Mouse (Mus musculus) right cerebral cortex, adult 2 months (tissue): ENCODE data around the gene Vps16.

Source experiments
- DNase-seq, 2 experiments: peaks; one replicate each; pipeline ENCODE4 v3.0.0; 2021 to 2022; ENCODE audit warnings: low spot score in 2 of 2

Vps16 gene

DNA sequence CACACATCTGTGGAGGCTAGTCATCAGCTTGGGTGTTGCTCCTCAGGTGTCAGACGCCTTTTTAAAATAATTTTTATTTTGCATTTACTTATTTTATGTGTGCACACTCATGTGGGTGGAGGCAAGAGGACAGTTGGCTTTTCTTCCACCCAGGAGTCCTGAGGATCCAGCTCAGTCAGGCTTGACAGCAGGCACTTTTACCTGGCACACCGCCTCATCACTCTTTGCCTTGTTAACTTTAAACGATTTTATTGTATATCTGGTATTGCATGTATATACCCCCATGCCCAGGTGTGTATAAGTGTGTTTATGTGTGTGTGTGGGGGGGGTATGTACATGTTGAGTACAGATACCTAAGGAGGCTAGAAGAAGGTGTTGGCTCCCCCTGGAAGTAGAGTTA is 33.7 kb downstream of the Vps16 start:
- DNase-seq, result no peak

DNA sequence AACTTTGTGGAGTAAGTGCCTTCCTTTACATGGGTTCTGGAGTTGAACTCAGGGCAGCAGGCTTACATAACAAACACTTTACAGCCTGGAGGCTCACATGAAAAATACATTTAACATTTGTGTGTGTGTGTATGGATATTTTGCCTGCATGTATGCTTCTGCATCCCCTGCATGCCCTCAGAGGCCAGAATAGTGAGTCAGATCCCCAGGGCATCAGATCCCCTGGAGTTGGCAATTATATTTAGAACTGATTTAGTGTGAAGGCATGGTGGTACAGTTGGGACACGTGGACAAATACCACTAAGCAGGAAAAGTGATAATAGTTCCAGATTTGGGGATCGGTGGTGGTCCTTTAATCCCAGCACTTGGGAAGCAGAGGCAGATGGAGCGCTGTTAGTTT is 35.4 kb downstream of the Vps16 start:
- no peak for DNase-seq

DNA sequence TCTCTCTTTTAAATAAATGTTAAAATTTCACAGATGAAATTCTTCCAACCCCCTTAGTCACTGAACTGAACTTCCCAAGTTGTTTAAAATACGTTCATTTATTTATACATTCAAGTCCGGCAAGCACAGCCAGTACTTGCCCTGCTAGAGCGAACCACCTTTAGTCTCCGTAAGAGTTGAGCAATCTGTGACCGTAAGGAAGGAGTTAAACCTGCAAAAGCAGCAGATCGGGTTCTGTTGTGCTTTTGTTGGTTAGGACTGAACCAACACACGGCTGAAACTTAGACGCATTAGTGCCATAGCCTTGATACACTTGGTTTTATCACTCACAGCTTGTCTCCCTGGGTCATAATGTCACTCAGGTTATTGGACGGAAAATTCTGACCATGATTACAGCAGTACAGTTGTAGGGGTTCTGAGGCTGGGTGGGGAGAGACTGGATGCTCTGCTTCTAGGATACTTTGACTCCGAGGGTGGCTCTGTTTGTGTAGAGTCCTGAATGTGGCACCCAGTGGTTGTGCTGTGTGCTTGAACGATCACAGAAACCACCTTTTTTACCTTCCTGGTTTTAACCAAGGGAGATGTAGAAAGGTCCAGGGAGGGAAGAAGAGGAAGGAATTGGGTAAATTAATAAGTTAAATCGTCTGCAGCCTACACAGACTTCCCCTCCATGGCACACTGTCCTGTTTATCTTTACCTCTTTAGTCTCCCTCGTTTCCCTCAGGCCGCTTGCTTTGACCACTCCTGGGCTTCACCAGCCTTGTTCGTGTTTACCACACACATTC is 37.3 kb downstream of the Vps16 start:
- DNase-seq, result no peak

DNA sequence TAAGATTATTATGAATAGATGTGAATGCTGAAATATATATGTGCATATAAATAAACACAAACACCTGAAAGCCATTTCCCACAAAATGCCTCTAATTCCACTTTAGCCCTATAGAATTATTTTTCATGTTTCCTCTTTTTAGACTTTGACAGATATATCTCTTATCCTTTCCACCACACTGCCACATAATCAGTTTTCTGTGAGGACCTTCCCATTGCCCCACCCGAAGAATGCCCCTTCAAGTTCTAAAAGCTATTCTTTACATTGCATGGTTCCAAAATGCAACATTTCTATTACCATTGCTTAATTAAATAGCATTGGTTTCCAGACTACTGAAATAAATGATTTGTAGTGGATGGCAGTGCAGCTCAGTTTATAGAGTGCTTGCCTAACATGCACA is 42.3 kb downstream of the Vps16 start:
- DNase-seq, result no peak

DNA sequence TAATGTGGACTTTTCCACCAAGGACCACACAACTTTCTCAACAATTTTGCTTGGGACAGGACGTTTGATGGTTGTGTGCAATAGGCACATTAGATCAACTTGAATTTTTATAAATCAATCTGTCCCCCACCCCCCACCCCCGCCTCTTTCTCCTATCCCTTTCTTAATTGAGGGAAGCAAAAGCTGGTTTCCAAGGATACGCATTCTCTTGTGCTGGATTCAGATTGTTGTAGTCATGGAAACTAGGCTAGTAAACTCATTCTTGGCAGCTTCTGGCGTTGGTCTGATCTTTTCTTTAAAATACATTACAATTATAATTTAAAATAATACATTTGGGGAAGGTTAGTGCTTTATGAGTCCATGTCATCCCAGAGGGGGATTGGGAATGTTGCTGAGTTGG is 45.2 kb downstream of the Vps16 start:
- DNase-seq, result no peak

DNA sequence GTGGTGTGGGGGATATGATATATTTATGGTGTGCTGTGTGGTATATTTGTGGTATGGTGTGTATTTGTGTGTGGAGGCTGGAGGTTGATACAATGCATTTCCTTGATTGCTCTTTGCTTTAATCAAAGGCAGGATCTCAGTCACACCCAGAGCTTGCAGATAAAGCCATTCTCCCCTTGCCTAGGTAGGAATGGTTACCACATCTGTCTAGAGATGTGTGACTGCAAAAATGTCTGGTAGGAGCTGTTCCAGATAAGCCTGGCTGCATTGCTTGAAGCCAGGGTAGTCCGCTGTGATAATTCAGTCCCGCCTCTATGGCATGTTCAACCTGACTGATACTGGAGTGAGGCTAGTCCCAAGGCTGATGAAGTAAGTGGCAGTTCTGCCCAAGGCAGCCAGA is 45.8 kb downstream of the Vps16 start:
- DNase-seq, result no peak

DNA sequence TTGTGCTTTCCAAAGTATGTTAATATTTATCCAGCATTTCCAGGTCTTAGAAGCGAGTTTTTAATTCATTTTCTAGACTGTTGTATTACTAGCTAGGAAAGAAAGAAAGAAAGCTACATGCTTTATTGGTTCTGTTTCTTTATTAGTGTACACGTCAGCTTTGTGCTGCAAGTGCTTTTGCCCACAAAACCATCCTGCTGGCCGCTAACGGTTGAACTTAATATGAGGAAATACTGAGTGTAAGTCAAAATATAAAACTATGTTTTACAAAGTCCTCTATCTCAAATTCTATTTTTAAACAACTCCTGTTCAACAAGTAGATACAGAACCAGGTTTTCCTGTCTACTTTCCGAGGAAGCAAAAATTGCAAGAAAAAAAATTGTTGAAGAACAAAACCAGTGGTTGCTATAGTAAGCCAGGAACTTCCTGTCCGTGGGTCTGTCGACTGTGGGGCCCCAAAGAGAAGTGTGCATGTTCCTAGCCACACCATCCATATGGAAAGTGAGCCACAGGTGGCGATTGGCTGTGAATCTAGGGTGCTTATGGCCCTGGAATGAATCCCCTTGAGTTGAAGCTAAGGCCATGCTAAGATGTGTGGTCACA is 48.9 kb downstream of the Vps16 start:
- no peak for DNase-seq

DNA sequence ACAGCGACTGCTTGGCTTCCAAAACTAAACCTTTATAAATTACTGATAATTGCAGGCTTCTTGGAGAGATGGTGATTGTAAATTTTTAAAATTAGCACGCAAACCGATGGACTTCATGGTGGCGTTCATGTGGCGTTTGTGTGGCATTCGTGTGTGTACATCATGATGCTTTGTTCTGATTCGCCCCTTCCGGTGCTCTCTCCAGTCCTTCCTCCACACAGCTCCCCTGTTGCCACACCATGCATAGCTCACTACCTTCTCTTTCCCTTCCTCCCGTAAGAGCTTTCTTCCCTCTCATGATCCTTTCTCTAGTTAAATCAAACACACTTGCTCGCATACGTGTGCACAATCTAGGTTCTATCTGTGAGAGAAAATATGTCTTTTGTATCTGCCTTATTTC is 51.6 kb downstream of the Vps16 start:
- DNase-seq, result no peak

DNA sequence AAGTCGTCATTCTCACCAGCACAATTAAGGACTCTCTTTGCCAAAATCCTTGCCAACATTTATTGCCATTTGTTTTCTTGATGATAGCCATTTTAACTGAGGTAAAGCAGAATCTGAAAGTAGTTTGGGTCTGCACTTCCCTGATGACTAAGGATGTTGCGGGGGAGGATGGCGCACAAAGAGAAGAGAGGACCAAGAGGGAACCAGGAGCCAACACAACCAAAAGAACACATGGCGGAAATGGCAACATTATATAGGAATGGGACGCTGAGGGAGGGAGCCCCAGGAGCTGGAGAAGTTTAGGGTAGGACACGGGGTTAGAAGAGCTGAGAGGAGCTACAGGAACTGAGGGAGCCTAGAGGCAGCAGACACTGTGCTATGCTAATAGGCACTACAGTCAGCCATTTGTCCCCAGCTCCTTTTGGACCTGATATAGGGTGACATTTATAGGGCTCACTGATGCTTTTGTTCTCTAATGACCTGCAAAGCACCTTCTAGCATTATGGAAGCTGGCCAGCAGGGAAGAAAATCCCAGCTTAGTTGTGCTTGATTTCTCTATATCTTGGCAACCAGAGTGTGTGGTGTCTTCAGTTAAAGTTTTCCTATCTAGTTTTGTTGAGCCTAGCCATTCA is 52.6 kb downstream of the Vps16 start:
- DNase-seq, result no peak

DNA sequence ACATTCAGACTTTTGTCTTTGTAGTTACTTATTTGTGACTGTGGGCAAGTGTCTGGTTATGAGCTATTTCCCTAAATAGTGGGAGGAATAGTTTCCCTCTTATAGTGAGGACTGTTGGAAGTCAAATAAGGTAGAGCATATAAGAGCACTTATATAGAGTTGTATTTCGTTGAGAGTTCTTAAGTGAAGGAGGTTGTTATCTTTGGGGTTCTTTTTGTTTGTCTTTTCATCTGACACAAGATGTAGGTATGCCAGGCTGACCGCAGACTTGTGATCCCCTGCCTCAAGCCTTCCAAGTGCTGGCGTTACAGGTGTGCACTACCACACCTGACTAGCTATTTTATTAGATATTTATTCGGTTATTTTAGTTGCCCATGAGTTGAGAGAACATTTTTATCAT is 58.0 kb downstream of the Vps16 start:
- no peak for DNase-seq

DNA sequence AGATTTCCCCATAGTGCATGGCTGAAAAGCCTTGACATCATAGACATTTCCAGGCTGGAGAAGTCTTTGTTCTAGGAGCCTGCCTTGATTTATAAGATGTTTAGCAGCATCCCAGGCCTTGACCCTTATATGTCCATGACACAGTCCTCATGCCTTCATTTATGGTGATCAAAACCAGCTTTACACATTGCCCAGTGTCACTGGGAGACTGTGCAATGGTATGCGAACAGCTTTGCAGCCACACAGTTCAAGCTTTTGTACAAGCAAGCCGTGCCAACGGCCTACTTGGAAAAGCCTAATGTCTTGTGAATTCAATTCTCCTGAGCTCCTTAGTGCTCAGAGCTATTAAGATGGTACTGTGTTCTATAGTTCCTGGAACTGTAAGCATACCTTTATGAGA is 58.6 kb downstream of the Vps16 start:
- DNase-seq, result no peak

DNA sequence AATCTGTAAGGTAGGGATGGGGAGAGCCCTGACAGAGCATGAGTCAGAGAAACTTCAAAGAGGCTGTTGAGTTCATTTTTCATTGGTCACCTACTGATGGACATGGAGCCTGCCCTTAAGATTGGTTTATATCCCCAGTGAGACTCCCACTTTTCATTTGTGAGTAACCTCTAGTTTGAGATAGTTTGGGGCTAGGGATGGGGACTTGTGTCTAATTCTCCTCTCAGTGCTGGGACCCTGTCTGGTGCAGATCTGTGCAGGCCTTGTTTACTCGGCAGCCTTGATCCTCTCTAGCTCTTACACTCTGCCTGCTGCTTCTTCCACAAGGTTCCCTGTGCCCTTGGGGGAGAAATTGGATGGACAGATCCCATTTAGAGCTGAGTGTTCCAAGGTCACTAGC is 60.1 kb downstream of the Vps16 start:
- no peak for DNase-seq

DNA sequence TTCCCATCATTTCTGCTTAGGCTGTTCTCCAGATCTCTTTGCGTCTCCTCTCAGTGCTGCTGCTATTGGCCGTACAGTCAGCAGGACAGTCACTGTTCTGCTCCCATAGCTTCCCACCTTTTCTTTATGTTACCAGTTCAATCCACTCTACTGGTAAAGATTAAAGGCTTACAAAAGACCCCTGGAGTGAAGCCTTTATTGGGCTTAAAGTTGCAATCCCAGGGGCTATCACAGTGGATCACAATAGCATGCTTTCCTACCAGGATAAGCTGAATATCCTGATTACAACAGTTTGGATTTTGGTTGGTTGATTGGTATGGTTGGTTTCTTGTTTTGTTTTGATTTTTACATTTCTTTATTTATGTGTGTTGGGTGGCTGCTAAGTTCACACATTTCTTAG is 63.9 kb downstream of the Vps16 start:
- no peak for DNase-seq

DNA sequence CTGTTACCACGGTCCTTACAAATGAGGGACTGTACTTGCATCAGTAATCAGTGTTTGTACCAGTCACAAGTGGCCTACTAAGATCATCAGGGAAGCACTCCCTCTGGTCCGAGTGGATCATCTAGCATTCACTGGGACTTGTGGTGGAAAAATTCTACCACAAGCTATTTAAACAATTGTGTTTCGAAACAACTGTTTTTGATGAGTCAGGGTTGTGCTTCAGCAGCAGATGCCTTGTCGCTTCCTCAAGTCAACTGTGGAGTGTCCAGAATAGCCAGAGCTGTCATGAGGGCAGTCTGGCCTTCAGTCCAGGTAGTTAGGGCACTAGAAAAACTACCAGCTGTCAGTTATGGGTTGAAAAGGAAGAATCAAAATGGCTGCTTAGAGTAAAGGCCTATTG is 64.5 kb downstream of the Vps16 start:
- no peak for DNase-seq

DNA sequence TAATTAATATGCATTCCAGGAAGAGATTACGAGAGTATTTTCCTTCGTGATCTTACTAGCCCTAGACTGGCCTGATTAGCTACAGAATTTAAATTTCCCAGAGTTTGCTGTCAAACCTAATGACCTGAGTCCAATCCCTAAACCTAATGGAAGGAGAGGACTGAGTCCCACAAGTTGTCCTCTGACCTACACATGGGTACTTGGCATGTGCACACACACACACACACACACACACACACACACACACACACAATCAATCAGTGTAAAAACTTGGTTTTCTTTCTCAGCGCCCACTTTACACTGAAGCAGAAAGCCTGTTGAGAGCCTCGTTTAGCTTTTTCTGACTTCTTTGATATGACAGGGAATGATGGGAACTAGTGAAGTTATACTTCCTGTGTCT is 67.0 kb downstream of the Vps16 start:
- DNase-seq, result no peak

DNA sequence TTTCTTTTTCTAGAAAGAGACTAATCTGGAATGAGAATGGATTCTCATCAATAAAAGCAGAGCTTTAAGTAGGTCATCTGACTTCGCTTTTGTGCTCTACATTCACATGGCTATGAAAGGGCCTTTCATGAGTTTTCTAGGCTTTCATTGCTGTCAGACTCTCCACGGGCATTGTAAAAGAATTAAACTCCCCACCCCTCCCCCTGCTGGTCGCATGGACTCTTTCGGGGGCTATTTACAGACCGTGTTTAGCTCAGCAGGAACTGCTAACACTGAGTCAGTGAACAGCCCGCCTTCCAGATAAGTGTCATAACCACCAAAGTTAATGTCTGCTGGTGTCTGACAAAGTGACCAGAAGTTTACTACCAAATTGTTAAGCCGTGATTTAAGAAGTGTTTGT is 67.4 kb downstream of the Vps16 start:
- peak; percentile 63 to 64 for DNase-seq
